Mouse (Mus musculus): ENCODE data around the gene Depdc1b. TPM values are rescaled to one million over a fixed set of nuclear protein-coding genes. Genes with fewer than 3 reads are reported as not detected.
A peak's percentile ranks its signal among the peaks of the same experiment; 100 is the strongest.

Depdc1b gene
- polyA plus RNA-seq, 1 experiment from 2014 or later = 10.7 TPM

DNA sequence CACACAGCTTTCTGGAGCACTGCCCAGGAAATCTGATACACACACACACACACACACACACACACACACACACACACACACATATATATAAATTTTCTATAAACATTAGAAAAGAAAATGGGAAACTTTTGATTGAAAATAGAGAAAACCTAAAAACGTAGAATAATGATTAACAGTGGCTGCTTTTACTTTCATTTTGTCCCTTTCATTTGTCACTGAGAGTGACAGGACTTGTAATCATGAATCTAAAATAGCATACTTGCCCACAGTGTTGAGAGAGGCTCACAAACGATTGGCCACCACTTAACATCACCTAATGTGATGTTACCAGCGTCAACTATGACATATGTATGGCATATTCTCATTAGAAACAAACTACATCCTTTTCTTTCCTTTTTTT lies 26.7 kb upstream of the Depdc1b start:
- H3K9ac ChIP-seq = no peak overlapping the region
- H3K27me3 ChIP-seq = no peaks in the 10 kb centered on the region
- no peak for ATAC-seq (replicated peaks; ENCODE audit: low FRiP score)
- no peaks in the 10 kb centered on the region for H3K9me3 ChIP-seq (replicated peaks)
- no peak overlapping the region for H3K4me2 ChIP-seq
- no peak overlapping the region for H3K27ac ChIP-seq
- no peaks in the 10 kb centered on the region for H3K36me3 ChIP-seq
- 83% methylated on average over 3 of the region's 3 CpGs for WGBS
- no peak overlapping the region for H3K4me3 ChIP-seq (replicated peaks)
- H3K4me1 ChIP-seq = no peaks in the 10 kb centered on the region

GRCm38 (mm10) chr13:108290314-108290713 lies 25.8 kb upstream of the Depdc1b start:
- H3K4me2 ChIP-seq = no peak overlapping the region
- H3K4me3 ChIP-seq (replicated peaks) = no peak overlapping the region
- H3K9ac ChIP-seq = no peak overlapping the region
- H3K4me1 ChIP-seq = no peaks in the 10 kb centered on the region
- no peaks in the 10 kb centered on the region for H3K27me3 ChIP-seq
- ATAC-seq (replicated peaks; ENCODE audit: low FRiP score) = no peak
- H3K27ac ChIP-seq = no peak overlapping the region
- H3K9me3 ChIP-seq (replicated peaks) = no peaks in the 10 kb centered on the region
- no peaks in the 10 kb centered on the region for H3K36me3 ChIP-seq
- 86% methylated on average over 4 of the region's 4 CpGs for WGBS

- H3K9me3 ChIP-seq (replicated peaks) = no peaks in the 10 kb centered on the region
- peak overlapping the region; percentile 37 for H3K4me3 ChIP-seq (replicated peaks)
- H3K27ac ChIP-seq = peak overlapping the region; percentile 67
- 5% methylated on average over 12 of the region's 12 CpGs for WGBS
- no peaks in the 10 kb centered on the region for H3K36me3 ChIP-seq
- peak; percentile 82 for ATAC-seq (replicated peaks; ENCODE audit: low FRiP score)
- H3K27me3 ChIP-seq = no peaks in the 10 kb centered on the region
- no peak overlapping the region for H3K9ac ChIP-seq
- peaks cover 14% of the 10 kb centered on the region for H3K4me1 ChIP-seq
- peak overlapping the region; percentile 59 for H3K4me2 ChIP-seq
Observed at GRCm38 (mm10) chr13:108297350-108298093, 18.6 kb upstream of the Depdc1b start.

- 65% methylated on average over 5 of the region's 5 CpGs for WGBS
- Histone ChIP-seq H3K4me2 (no peak overlapping the region), H3K27me3 (no peaks in the 10 kb centered on the region), H3K36me3 (no peaks in the 10 kb centered on the region), H3K9me3 (replicated peaks) (no peaks in the 10 kb centered on the region), H3K4me3 (replicated peaks) (no peak overlapping the region), H3K27ac (no peak overlapping the region), H3K4me1 (peaks cover 14% of the 10 kb centered on the region), H3K9ac (no peak overlapping the region)
- no peak for ATAC-seq (replicated peaks; ENCODE audit: low FRiP score)
Observed at GRCm38 (mm10) chr13:108298241-108298640, 17.9 kb upstream of the Depdc1b start.

- Histone ChIP-seq H3K4me2 (no peak overlapping the region), H3K4me1 (peaks cover 14% of the 10 kb centered on the region), H3K4me3 (replicated peaks) (no peak overlapping the region), H3K9me3 (replicated peaks) (no peaks in the 10 kb centered on the region), H3K27me3 (no peaks in the 10 kb centered on the region), H3K9ac (no peak overlapping the region), H3K27ac (peak overlapping the region; percentile 28; the same call in 1 of the 2 replicates), H3K36me3 (no peaks in the 10 kb centered on the region)
- no peak; the same call in 1 of the 2 replicates for ATAC-seq (replicated peaks; ENCODE audit: low FRiP score)
- WGBS = 25% methylated on average over 5 of the region's 5 CpGs
Observed at GRCm38 (mm10) chr13:108300346-108300950, 15.7 kb upstream of the Depdc1b start.

DNA sequence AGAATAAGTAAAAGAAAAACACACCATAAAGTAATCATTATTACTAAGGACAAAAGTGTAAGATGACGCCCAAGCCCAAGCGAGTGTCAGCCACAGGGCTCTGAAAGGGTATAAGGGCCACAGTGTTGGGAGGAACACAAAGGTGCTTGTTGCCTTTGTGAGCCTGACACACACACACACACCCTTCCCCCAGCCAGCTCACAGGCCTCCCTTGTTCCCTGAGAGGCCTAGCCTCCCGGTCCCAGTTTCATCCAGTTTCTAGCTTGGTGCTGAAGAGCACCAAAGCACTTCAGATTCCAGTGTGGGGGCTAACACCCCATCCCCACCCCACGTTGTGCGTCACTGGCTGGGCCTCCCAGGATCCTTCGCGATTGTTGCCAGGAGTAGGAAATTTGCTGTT lies 14.7 kb upstream of the Depdc1b start:
- Histone ChIP-seq H3K9ac (no peak overlapping the region), H3K4me3 (replicated peaks) (no peak overlapping the region), H3K27ac (0 out of 2 replicates have a peak overlapping the region, but pooled peaks have one; percentile 23), H3K9me3 (replicated peaks) (no peaks in the 10 kb centered on the region), H3K27me3 (no peaks in the 10 kb centered on the region), H3K4me1 (peaks cover 14% of the 10 kb centered on the region), H3K4me2 (no peak overlapping the region), H3K36me3 (no peaks in the 10 kb centered on the region)
- no peak for ATAC-seq (replicated peaks; ENCODE audit: low FRiP score)
- 49% methylated on average over 7 of the region's 7 CpGs for WGBS

DNA sequence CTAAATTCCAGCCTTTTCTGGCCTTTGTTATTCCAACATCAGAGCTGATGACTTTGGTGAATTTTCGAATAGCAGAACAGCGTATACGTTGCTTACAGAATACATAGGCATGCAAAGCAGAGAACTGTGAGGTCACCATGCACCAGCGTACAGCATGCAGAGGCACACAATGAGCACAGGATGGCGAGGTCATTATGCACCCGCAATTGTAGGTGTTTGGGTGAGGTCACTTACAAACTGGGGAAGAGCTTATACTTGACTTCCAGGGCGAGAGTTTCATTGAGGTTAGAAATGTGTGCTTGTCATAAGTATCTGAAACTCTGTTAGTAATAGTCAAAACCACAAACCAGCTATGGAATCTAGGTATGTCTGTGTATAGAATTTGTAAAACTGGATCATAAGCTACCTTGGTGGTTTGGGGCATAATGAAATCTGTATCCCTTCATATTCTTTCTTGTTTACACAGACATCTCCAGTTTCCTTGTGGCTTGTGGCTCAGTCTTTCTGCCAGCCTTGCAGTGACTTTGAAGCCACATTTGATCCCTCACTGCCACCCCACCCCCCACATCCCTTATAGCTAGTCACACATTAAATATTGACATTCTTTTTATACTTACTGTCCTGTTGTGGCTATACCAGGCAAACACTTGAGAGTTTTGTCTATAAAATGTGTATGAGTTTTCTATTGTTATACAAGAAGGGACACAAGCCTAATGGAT lies 13.0 kb upstream of the Depdc1b start:
- Histone ChIP-seq H3K27ac (no peak overlapping the region), H3K27me3 (no peaks in the 10 kb centered on the region), H3K4me1 (0 out of 2 replicates have a peak, but pooled peaks cover 2% of the 10 kb centered on the region), H3K4me2 (no peak overlapping the region), H3K9me3 (replicated peaks) (no peaks in the 10 kb centered on the region), H3K4me3 (replicated peaks) (no peak overlapping the region), H3K9ac (no peak overlapping the region), H3K36me3 (no peaks in the 10 kb centered on the region)
- WGBS = 74% methylated on average over 7 of the region's 7 CpGs
- ATAC-seq (replicated peaks; ENCODE audit: low FRiP score) = no peak

GRCm38 (mm10) chr13:108303841-108304240 lies 12.3 kb upstream of the Depdc1b start:
- H3K9me3 ChIP-seq (replicated peaks) = no peaks in the 10 kb centered on the region
- 0 out of 2 replicates have a peak, but pooled peaks cover 2% of the 10 kb centered on the region for H3K4me1 ChIP-seq
- no peak for ATAC-seq (replicated peaks; ENCODE audit: low FRiP score)
- no peaks in the 10 kb centered on the region for H3K27me3 ChIP-seq
- no peak overlapping the region for H3K27ac ChIP-seq
- WGBS = 38% methylated on average over 1 of the region's 1 CpGs
- H3K36me3 ChIP-seq = no peaks in the 10 kb centered on the region
- no peak overlapping the region for H3K4me3 ChIP-seq (replicated peaks)
- no peak overlapping the region for H3K9ac ChIP-seq
- no peak overlapping the region for H3K4me2 ChIP-seq

GRCm38 (mm10) chr13:108304680-108305079 lies 11.5 kb upstream of the Depdc1b start:
- ATAC-seq (replicated peaks; ENCODE audit: low FRiP score) = no peak
- Histone ChIP-seq H3K9ac (no peak overlapping the region), H3K36me3 (no peaks in the 10 kb centered on the region), H3K9me3 (replicated peaks) (no peaks in the 10 kb centered on the region), H3K4me2 (no peak overlapping the region), H3K4me3 (replicated peaks) (no peak overlapping the region), H3K27me3 (no peaks in the 10 kb centered on the region), H3K27ac (no peak overlapping the region), H3K4me1 (0 out of 2 replicates have a peak, but pooled peaks cover 2% of the 10 kb centered on the region)
- 70% methylated on average over 2 of the region's 2 CpGs for WGBS

- Histone ChIP-seq H3K27me3 (0 out of 2 replicates have a peak, but pooled peaks cover 3% of the 10 kb centered on the region), H3K4me3 (replicated peaks) (peak overlapping the region; percentile 88), H3K4me2 (peak overlapping the region; percentile 95), H3K9me3 (replicated peaks) (no peaks in the 10 kb centered on the region), H3K9ac (peak overlapping the region; percentile 73), H3K27ac (peak overlapping the region; percentile 84; the same call in 1 of the 2 replicates), H3K36me3 (no peaks in the 10 kb centered on the region), H3K4me1 (peaks cover 15% of the 10 kb centered on the region)
- peak; percentile 82 for ATAC-seq (replicated peaks; ENCODE audit: low FRiP score)
- under 1% methylated on average over 32 of the region's 32 CpGs for WGBS
Observed at GRCm38 (mm10) chr13:108316487-108316903, 363 bp downstream of the Depdc1b start.

- Histone ChIP-seq H3K9me3 (replicated peaks) (no peaks in the 10 kb centered on the region), H3K27ac (no peak overlapping the region), H3K4me2 (peak overlapping the region; percentile 95), H3K36me3 (no peaks in the 10 kb centered on the region), H3K27me3 (0 out of 2 replicates have a peak, but pooled peaks cover 3% of the 10 kb centered on the region), H3K9ac (no peak overlapping the region), H3K4me3 (replicated peaks) (peak overlapping the region; percentile 88), H3K4me1 (peaks cover 15% of the 10 kb centered on the region)
- ATAC-seq (replicated peaks; ENCODE audit: low FRiP score) = no peak
- 88% methylated on average over 2 of the region's 2 CpGs for WGBS
Observed at GRCm38 (mm10) chr13:108317414-108317813, 1.3 kb downstream of the Depdc1b start.

DNA sequence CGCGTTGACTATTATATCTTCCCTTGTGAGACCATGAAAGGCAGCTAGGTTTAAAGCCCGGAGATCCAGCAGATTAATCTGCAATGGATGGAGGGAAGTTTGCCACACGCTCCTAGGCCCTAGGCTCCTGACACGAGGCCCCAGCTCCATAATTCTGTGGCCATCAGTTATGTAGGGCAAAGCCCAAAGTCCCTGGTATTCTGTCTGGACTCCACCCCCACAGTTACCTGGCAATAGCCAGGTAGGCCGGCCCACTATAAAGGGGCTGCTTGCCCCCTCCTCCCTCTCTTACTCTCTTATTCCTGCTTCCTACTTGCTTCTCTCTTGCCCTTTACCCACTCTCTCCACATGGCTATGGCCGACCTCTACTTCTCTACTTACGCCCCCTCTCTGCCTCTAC lies 2.9 kb downstream of the Depdc1b start:
- Histone ChIP-seq H3K27me3 (no peaks in the 10 kb centered on the region), H3K36me3 (0 out of 2 replicates have a peak, but pooled peaks cover 3% of the 10 kb centered on the region), H3K4me3 (replicated peaks) (no peak overlapping the region), H3K9ac (no peak overlapping the region), H3K4me2 (no peak overlapping the region), H3K4me1 (peaks cover 18% of the 10 kb centered on the region), H3K27ac (no peak overlapping the region), H3K9me3 (replicated peaks) (no peaks in the 10 kb centered on the region)
- WGBS = 92% methylated on average over 8 of the region's 8 CpGs
- ATAC-seq (replicated peaks; ENCODE audit: low FRiP score) = no peak

Measured in kidney, embryonic 15.5 days (tissue).